Mouse (Mus musculus): ENCODE data around the gene Pakap. TPM values are rescaled to one million over a fixed set of nuclear protein-coding genes. Genes with fewer than 3 reads are reported as not detected.

Gene Pakap
- 5.0 to 8.8 TPM (median 5.7 TPM) in 4 replicates for total RNA-seq (2023)

DNA sequence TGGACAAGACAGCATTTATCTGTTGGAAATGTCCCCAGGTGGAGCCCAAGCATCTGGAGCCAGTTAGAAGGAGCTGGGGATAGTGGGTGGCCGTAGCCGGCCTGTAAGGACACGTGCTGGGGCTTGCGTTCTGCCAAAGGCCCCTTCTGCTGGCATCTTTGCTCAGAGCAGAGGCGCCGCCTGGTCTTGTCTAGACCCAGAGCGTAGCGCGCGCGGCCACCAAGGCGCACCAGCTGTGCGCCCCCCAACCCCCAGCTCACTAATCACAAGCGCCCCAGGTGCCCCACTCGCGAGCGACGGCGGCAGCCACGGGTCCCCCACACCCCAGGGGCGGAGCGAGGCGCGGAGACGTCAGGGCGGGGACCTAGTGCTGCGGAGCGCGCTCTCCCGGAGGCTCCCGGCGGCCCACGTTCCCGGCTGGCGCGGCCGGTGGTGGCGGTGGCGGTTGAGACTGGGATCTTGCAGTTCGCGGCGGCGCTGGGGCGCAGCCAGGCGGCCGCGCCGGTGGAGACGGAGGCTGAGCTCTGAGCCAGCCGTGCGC is at the start of gene Pakap:
Gene Pakap (plus strand): TSS at position 514 of the 541 bp plus-strand sequence.

DNA sequence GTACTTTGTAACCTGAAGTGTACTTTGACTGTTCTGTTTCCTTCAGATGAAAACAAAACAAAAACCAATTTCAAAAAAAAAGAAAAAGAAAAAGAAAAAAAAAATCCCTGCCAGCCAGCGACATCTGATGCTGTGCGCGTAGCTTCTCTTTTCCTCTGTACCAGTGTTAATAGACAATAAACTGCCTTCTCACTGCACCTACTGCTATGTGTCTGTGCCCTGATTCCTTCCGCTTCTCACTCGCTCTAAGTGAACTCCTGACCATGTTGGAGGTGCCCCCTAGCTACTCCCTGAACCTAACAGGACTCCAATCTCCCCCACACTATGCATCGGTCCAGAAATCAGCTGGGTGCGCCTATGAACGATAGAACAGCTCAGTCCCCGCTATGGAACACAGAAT is 149.4 kb downstream of the Pakap start, which contains the start of gene Akap2:
Gene Akap2 (plus strand): TSS at position 304 of the 400 bp plus-strand sequence.

DNA sequence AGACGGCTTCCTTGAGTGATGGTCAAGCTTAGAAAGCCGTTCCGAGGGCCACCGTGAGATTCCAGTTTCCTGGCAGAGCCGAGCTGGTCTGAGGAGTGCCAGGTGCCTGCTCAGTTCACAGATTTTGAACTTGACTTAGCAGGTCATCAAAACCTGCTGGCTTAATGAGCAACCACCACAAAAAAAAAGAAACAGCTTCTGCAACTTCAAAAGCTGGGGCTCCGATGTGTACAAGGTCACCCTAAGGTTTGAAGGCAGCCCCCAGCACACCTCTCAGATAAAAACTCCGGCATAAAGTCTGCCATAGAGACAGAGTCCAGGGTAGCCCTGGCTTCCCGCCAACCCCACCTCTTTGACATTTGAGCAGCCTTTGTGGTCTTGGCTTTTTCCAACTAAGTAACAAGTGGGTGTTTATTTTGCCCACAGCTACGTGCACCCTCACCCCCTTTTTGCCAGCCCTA is 348.3 kb downstream of the Pakap start, which contains the start of gene D630039A03Rik:
Gene D630039A03Rik (minus strand): TSS at position 97 of the 461 bp plus-strand sequence.

Other genes starting within 250 kb of the Pakap start
- gene Palm2, start 133.9 kb upstream of the Pakap start, total RNA-seq (2023), result not detected in 4 replicates
- 54.6 to 57.6 TPM (median 55.2 TPM) in 4 replicates for gene Akap2, start 149.5 kb downstream of the Pakap start, total RNA-seq (2023)

All from B cell, adult 62 days (primary cell).